Mouse (Mus musculus) CH12.LX (cell line): ENCODE measurements at regions not wholly inside any gene's neighbourhood (a gene's known extent, or its start where the extent isn't known, plus 50 kb on each side); places are given as distances from the start of the nearest gene placed in this dataset.

Experiments
- DNase-seq: peaks from one replicate; pipeline ENCODE4 v3.0.0-alpha.2; 2013; ENCODE audit errors: extremely low read depth
- H3K27ac ChIP-seq: 2 replicates; pipeline ENCODE4 v1.5.1; 2012; ENCODE audit warnings: low read depth, mild to moderate bottlenecking, control low read depth, moderate library complexity; ENCODE audit not compliant: insufficient read depth
- H3K27me3 ChIP-seq: replicated peaks from 2 replicates; pipeline ENCODE3; 2012; ENCODE audit warnings: inconsistent platforms
- H3K36me3 ChIP-seq, 2 experiments: replicated peaks in 1 of 2; 2 replicates each; pipeline versions ENCODE3 to v1.6.1; 2012; ENCODE audit warnings: inconsistent platforms in 1 of 2, low read length in 1 of 2, mild to moderate bottlenecking in 1 of 2, mixed read lengths in 1 of 2, moderate library complexity in 1 of 2; ENCODE audit not compliant: control insufficient read depth in 1 of 2, insufficient read depth in 1 of 2
- H3K4me1 ChIP-seq, 2 experiments: 2 replicates each; pipeline ENCODE4 v1.6.1; 2012; ENCODE audit warnings: inconsistent platforms in 1 of 2, moderate library complexity in 1 of 2; ENCODE audit not compliant: insufficient read depth in 2 of 2, control insufficient read depth in 1 of 2
- H3K4me2 ChIP-seq: 2 replicates; pipeline ENCODE4 v1.6.1; 2012; ENCODE audit warnings: low read depth, mild to moderate bottlenecking, control low read depth; ENCODE audit not compliant: poor library complexity, insufficient read depth, severe bottlenecking
- H3K4me3 ChIP-seq, 3 experiments: fragments of 150-350 bp in 1 of 3; sonication (generic) in 1 of 3; replicated peaks in 1 of 3; 2 replicates each; pipeline versions ENCODE3 to v1.5.1; 2011 to 2012; ENCODE audit warnings: low read depth in 2 of 3, low read length in 2 of 3, mild to moderate bottlenecking in 2 of 3, moderate library complexity in 2 of 3, control low read depth in 1 of 3, improper control_type of control experiment in 1 of 3, inconsistent platforms in 1 of 3, mixed read lengths in 1 of 3; ENCODE audit not compliant: poor library complexity in 1 of 3
- H3K79me2 ChIP-seq: replicated peaks from 2 replicates; pipeline ENCODE4 v1.6.1; 2012; ENCODE audit warnings: mild to moderate bottlenecking, moderate library complexity; ENCODE audit not compliant: control insufficient read depth, poor library complexity, insufficient read depth, severe bottlenecking; ENCODE audit errors: extremely low read depth
- H3K9ac ChIP-seq: 2 replicates; pipeline ENCODE4 v1.6.1; 2012; ENCODE audit warnings: low read depth, mild to moderate bottlenecking, control low read depth, moderate library complexity; ENCODE audit not compliant: insufficient read depth
- H3K9me3 ChIP-seq: replicated peaks from 2 replicates; pipeline ENCODE3; 2012; ENCODE audit warnings: low read length, inconsistent platforms, mixed read lengths
- CHD1 ChIP-seq: IDR thresholded peaks from 2 replicates; pipeline ENCODE4 v1.6.1; 2012; ENCODE audit warnings: low read depth, low read length, improper control_type of control experiment, inconsistent platforms
- CHD2 ChIP-seq: IDR thresholded peaks from 2 replicates; pipeline ENCODE4 v1.6.1; 2011; ENCODE audit warnings: low read length, improper control_type of control experiment
- CTCF ChIP-seq, 2 experiments: IDR thresholded peaks in 1 of 2; conservative IDR thresholded peaks in 1 of 2; 2 replicates each; pipeline ENCODE4 v1.5.1; 2011 to 2012; ENCODE audit warnings: low read depth in 2 of 2, low read length in 2 of 2, improper control_type of control experiment in 1 of 2, inconsistent platforms in 1 of 2, mild to moderate bottlenecking in 1 of 2, moderate library complexity in 1 of 2
- E2F4 ChIP-seq: IDR thresholded peaks from 2 replicates; pipeline ENCODE4 v1.6.1; 2011; ENCODE audit warnings: low read depth, low read length, improper control_type of control experiment; ENCODE audit not compliant: insufficient replicate concordance
- ELF1 ChIP-seq: IDR thresholded peaks from 2 replicates; pipeline ENCODE4 v1.6.1; 2014; ENCODE audit warnings: low read depth, mild to moderate bottlenecking, inconsistent platforms, low read length, improper control_type of control experiment
- ETS1 ChIP-seq: conservative IDR thresholded peaks from 2 replicates; pipeline ENCODE4 v1.6.1; 2012; ENCODE audit warnings: low read depth, mild to moderate bottlenecking, inconsistent platforms, low read length, improper control_type of control experiment, moderate library complexity
- GABPA ChIP-seq: IDR thresholded peaks from 2 replicates; pipeline ENCODE4 v1.6.1; 2012; ENCODE audit warnings: low read depth, low read length, improper control_type of control experiment, inconsistent platforms; ENCODE audit not compliant: insufficient replicate concordance
- JUND ChIP-seq: conservative IDR thresholded peaks from 2 replicates; pipeline ENCODE4 v1.6.1; 2011; ENCODE audit warnings: low read depth, low read length, improper control_type of control experiment
- KAT2A ChIP-seq: IDR thresholded peaks from 2 replicates; pipeline ENCODE4 v1.6.1; 2012; ENCODE audit warnings: low read length, improper control_type of control experiment, inconsistent platforms; ENCODE audit not compliant: insufficient replicate concordance
- MAFK ChIP-seq: IDR thresholded peaks from 2 replicates; pipeline ENCODE4 v1.6.1; 2011; ENCODE audit warnings: low read length, improper control_type of control experiment; ENCODE audit not compliant: insufficient replicate concordance
- MAZ ChIP-seq: IDR thresholded peaks from 2 replicates; pipeline ENCODE4 v1.6.1; 2012; ENCODE audit warnings: low read depth, mild to moderate bottlenecking, inconsistent platforms, low read length, improper control_type of control experiment, moderate library complexity
- MYC ChIP-seq: IDR thresholded peaks from 2 replicates; pipeline ENCODE4 v1.6.1; 2011; ENCODE audit warnings: low read depth, mild to moderate bottlenecking, improper control_type of control experiment, low read length
- NRF1 ChIP-seq: IDR thresholded peaks from 2 replicates; pipeline ENCODE4 v1.6.1; 2014; ENCODE audit warnings: low read depth, mild to moderate bottlenecking, inconsistent platforms, low read length, improper control_type of control experiment, moderate library complexity
- PAX5 ChIP-seq: IDR thresholded peaks from 2 replicates; pipeline ENCODE4 v1.6.1; 2012; ENCODE audit warnings: low read length, inconsistent platforms, mixed read lengths
- POLR2A ChIP-seq: IDR thresholded peaks from 2 replicates; pipeline ENCODE4 v1.6.1; 2011; ENCODE audit warnings: low read depth, mild to moderate bottlenecking, improper control_type of control experiment, low read length
- RAD21 ChIP-seq: IDR thresholded peaks from 2 replicates; pipeline ENCODE4 v1.6.1; 2011; ENCODE audit warnings: low read depth, mild to moderate bottlenecking, low read length, improper control_type of control experiment, moderate library complexity
- SMC3 ChIP-seq: IDR thresholded peaks from 2 replicates; pipeline ENCODE4 v1.6.1; 2011; ENCODE audit warnings: low read depth, low read length, improper control_type of control experiment
- USF1 ChIP-seq: IDR thresholded peaks from 2 replicates; pipeline ENCODE4 v1.6.1; 2014; ENCODE audit warnings: low read depth, mild to moderate bottlenecking, inconsistent platforms, low read length, improper control_type of control experiment
- ZMIZ1 ChIP-seq: IDR thresholded peaks from 2 replicates; pipeline ENCODE4 v1.6.1; 2012; ENCODE audit warnings: low read depth, mild to moderate bottlenecking, inconsistent platforms, low read length, improper control_type of control experiment
- ZNF384 ChIP-seq: IDR thresholded peaks from 2 replicates; pipeline ENCODE4 v1.6.1; 2012; ENCODE audit warnings: low read depth, low read length, improper control_type of control experiment, inconsistent platforms
- dilution Hi-C: fragments of 300-500 bp; cut with MboI; formaldehyde crosslinking; loops from 2 replicates; pipeline ENCODE4 v1.14.3; 2020; ENCODE audit warnings: low sequenced_read_pairs; ENCODE audit not compliant: extremely low pct_unique_long_range_greater_than_20kb, extremely low pct_ligation_motif_present
- in situ Hi-C: fragments of 300-500 bp; cut with MboI; formaldehyde crosslinking; loops from 3 replicates; pipeline ENCODE4 v1.14.3; 2019; ENCODE audit warnings: low sequenced_read_pairs, low pct_ligation_motif_present, low pct_unique_long_range_greater_than_20kb, mixed read lengths

DNA sequence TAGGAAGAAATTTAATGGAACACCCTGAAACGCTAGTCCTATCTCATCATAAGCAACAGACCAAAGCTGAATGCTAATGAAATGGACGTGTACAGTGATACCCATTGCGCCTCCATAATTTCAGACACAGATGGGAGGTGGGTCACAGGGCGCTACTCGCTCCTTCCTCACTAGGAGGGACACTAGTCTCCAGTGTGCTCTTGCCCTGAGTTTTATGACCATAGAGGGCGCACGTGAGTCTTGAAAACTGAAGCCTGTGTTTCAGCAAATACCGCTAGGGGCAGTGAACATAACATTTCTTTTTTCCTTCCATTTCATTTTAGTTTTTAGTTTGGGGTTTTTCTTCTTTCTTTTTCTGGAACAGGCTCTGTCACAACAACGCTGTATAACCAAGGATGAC, 200.3 kb downstream of the Grb14 start:
- no peaks in the 10 kb centered on the region for H3K36me3 ChIP-seq
- no peaks in the 10 kb centered on the region for H3K79me2 ChIP-seq
- H3K4me2 ChIP-seq = no peak overlapping the region
- H3K4me1 ChIP-seq = no peaks in the 10 kb centered on the region
- dilution Hi-C loops = no loop called here
- in situ Hi-C loops = no loop called here
- H3K9me3 ChIP-seq = no peaks in the 10 kb centered on the region
- DNase-seq = no peak
- H3K9ac ChIP-seq = no peak overlapping the region
- TF ChIP-seq CTCF (conservative IDR thresholded peaks at IDR 0.05 in 1 of 2, IDR thresholded peaks at IDR 0.05 in 1 of 2; ENCODE audit: low read depth in 2 of 2, low read length in 2 of 2) (peak in 1 of 2 experiments; percentile 52; a peak in 2 of 4 replicates), ZNF384 (no peak)
- H3K27me3 ChIP-seq = no peaks in the 10 kb centered on the region
- H3K27ac ChIP-seq = no peak overlapping the region
- H3K4me3 ChIP-seq = no peak overlapping the region

DNA sequence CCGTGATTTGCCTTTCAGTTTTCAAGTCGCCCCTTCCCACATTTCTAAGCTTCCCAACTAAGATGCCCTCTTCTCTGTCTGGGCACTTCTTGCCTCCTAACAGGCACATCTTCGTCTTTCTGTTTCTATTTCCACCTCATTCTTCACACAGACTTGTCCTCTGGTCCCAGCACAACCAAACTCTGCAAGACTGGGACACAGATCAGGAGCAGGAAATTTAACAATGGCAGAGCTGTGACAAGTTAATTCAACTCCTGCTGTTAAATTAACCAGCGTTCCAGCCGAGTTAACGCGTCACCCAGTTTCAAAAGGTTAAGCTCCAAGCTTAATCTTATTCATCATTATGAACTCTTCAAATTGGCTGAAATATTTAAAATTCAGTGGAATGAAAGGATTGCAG, 200.9 kb downstream of the Grb14 start:
- H3K4me2 ChIP-seq = no peak overlapping the region
- in situ Hi-C loops = no loop called here
- H3K9me3 ChIP-seq = no peaks in the 10 kb centered on the region
- H3K27me3 ChIP-seq = no peaks in the 10 kb centered on the region
- no peak overlapping the region for H3K4me3 ChIP-seq
- TF ChIP-seq PAX5 (no peak), RAD21 (no peak), CTCF (conservative IDR thresholded peaks at IDR 0.05 in 1 of 2, IDR thresholded peaks at IDR 0.05 in 1 of 2; ENCODE audit: low read depth in 2 of 2, low read length in 2 of 2) (no peak), ZMIZ1 (no peak), MAFK (no peak), GABPA (no peak), CHD2 (no peak), KAT2A (no peak), E2F4 (no peak), CHD1 (no peak), USF1 (no peak), JUND (no peak), ELF1 (no peak), ETS1 (no peak), SMC3 (no peak), MYC (no peak), MAZ (no peak), POLR2A (no peak), NRF1 (no peak)
- no peak overlapping the region for H3K27ac ChIP-seq
- H3K79me2 ChIP-seq = no peaks in the 10 kb centered on the region
- DNase-seq = no peak
- H3K36me3 ChIP-seq = no peaks in the 10 kb centered on the region
- no peak overlapping the region for H3K9ac ChIP-seq
- H3K4me1 ChIP-seq = no peaks in the 10 kb centered on the region
- dilution Hi-C loops = no loop called here
